14 mouse cellular contexts compared by ENCODE assay signal in genomic region chr17:34021539-34022413, GRCm38 (mm10). TPM values are rescaled to one million over a fixed set of nuclear protein-coding genes. Genes with fewer than 3 reads are reported as not detected.
A peak's percentile ranks its signal among the peaks of the same experiment; 100 is the strongest.
DNase-seq lines count a peak whose midpoint lies in the region; ATAC-seq and TF ChIP-seq lines count a peak whose summit lies in the region.
"Had no signal": no experiment of that assay in that cellular context is flagged by ENCODE, and none has a peak within 500 bp of the region (broad histone marks: within the 10 kb centered on the region; RNA-seq: fewer than 3 reads in every experiment).

No protein-coding gene starts in this region.

- no peak overlapping the region for H3K4me2 ChIP-seq in forebrain, embryonic 12.5 days
- no peak overlapping the region for H3K4me2 ChIP-seq in forebrain, embryonic 16.5 days (ENCODE audit: low read length)
- H3K4me2 ChIP-seq in midbrain, embryonic 15.5 days = no peak overlapping the region
- H3K4me2 ChIP-seq: limb, embryonic 15.5 days had no signal

- TF ChIP-seq CTCF in testis, adult 2 months (IDR thresholded peaks at IDR 0.05; ENCODE audit: control insufficient read depth, insufficient read depth, insufficient replicate concordance, low read depth, low read length) = no peak

- H3K4me3 ChIP-seq in forebrain, embryonic 12.5 days (replicated peaks) = no peak overlapping the region
- no peak overlapping the region for H3K4me3 ChIP-seq in forebrain, embryonic 16.5 days (replicated peaks; ENCODE audit: low read length)
- peak overlapping the region; percentile 99 for H3K4me3 ChIP-seq in midbrain, embryonic 10.5 days
- no peak overlapping the region for H3K4me3 ChIP-seq in midbrain, embryonic 15.5 days
- peak overlapping the region; percentile 76 for H3K4me3 ChIP-seq in testis, adult 2 months (ENCODE audit: control insufficient read depth, low read depth, low read length)
- H3K4me3 ChIP-seq: limb, embryonic 15.5 days; myocyte had no signal

- 96% methylated on average over 23 of the region's 23 CpGs for WGBS in forebrain, embryonic 12.5 days
- 97% methylated on average over 23 of the region's 23 CpGs for WGBS in forebrain, embryonic 16.5 days
- WGBS in midbrain, embryonic 10.5 days = 94% methylated on average over 23 of the region's 23 CpGs
- 96% methylated on average over 23 of the region's 23 CpGs for WGBS in midbrain, embryonic 15.5 days

- H3K27ac ChIP-seq in forebrain, embryonic 12.5 days = 0 out of 2 replicates have a peak overlapping the region, but pooled peaks have one; percentile 36
- H3K27ac ChIP-seq in forebrain, embryonic 16.5 days (ENCODE audit: low read length) = no peak overlapping the region
- H3K27ac ChIP-seq in midbrain, embryonic 10.5 days (replicated peaks) = peak overlapping the region; percentile 100
- H3K27ac ChIP-seq in midbrain, embryonic 15.5 days = no peak overlapping the region
- H3K27ac ChIP-seq in testis, adult 2 months (ENCODE audit: control insufficient read depth, insufficient read depth, low read depth, low read length) = 0 out of 2 replicates have a peak overlapping the region, but pooled peaks have one; percentile 44
- H3K27ac ChIP-seq: limb, embryonic 15.5 days had no signal

- TF ChIP-seq POLR2A in testis, adult 2 months (IDR thresholded peaks at IDR 0.05; ENCODE audit: control insufficient read depth, low read depth, low read length) = no peak

- no peaks in the 10 kb centered on the region for H3K27me3 ChIP-seq in forebrain, embryonic 12.5 days
- H3K27me3 ChIP-seq in forebrain, embryonic 16.5 days (replicated peaks; ENCODE audit: control insufficient read depth, insufficient read depth, low read length) = no peaks in the 10 kb centered on the region
- no peaks in the 10 kb centered on the region for H3K27me3 ChIP-seq in midbrain, embryonic 10.5 days (ENCODE audit: low read depth, poor library complexity, severe bottlenecking)
- no peaks in the 10 kb centered on the region for H3K27me3 ChIP-seq in midbrain, embryonic 15.5 days (replicated peaks)
- no peaks in the 10 kb centered on the region for H3K27me3 ChIP-seq in testis, adult 2 months (ENCODE audit: control insufficient read depth, insufficient read depth, low read length)
- H3K27me3 ChIP-seq: limb, embryonic 15.5 days had no signal

- H3K4me1 ChIP-seq in forebrain, embryonic 12.5 days = peaks cover 36% of the 10 kb centered on the region
- peaks cover 26% of the 10 kb centered on the region for H3K4me1 ChIP-seq in forebrain, embryonic 16.5 days (replicated peaks; ENCODE audit: control insufficient read depth, insufficient read depth, low read length)
- H3K4me1 ChIP-seq in midbrain, embryonic 10.5 days = peaks cover 38% of the 10 kb centered on the region
- H3K4me1 ChIP-seq in midbrain, embryonic 15.5 days = peaks cover 32% of the 10 kb centered on the region
- H3K4me1 ChIP-seq in testis, adult 2 months (ENCODE audit: control insufficient read depth, insufficient read depth, low read length) = peaks cover 28% of the 10 kb centered on the region

- peak; percentile 8 for DNase-seq in adrenal gland, postnatal 10 days
- no peak for DNase-seq in adrenal gland, postnatal 4 days (ENCODE audit: low spot score in 2 of 2)
- no peak for DNase-seq in midbrain, embryonic 10.5 days (ENCODE audit: low spot score)
- DNase-seq in frontal cortex, postnatal 25 days (ENCODE audit: low spot score in 2 of 2) = no peak
- DNase-seq: kidney, postnatal 14 days; lung, adult 18-20 months; right cerebral cortex, adult 18-20 months had no signal

- no peak for ATAC-seq in forebrain, embryonic 12.5 days (ENCODE audit: low FRiP score)
- no peak for ATAC-seq in forebrain, embryonic 16.5 days
- ATAC-seq in midbrain, embryonic 15.5 days (replicated peaks) = no peak
- ATAC-seq: intestine, embryonic 16.5 days had no signal

- H3K36me3 ChIP-seq in forebrain, embryonic 12.5 days (replicated peaks) = peaks cover 47% of the 10 kb centered on the region
- H3K36me3 ChIP-seq in forebrain, embryonic 16.5 days (ENCODE audit: control insufficient read depth, insufficient read depth) = peaks cover 2% of the 10 kb centered on the region
- peaks cover 68% of the 10 kb centered on the region for H3K36me3 ChIP-seq in midbrain, embryonic 10.5 days
- H3K36me3 ChIP-seq in midbrain, embryonic 15.5 days (replicated peaks) = peaks cover 6% of the 10 kb centered on the region; the same call in 1 of the 2 replicates
- H3K36me3 ChIP-seq in testis, adult 2 months (ENCODE audit: control insufficient read depth, insufficient read depth, low read length) = peaks cover 2% of the 10 kb centered on the region; the same call in 1 of the 2 replicates

- no peak overlapping the region for H3K9ac ChIP-seq in forebrain, embryonic 12.5 days
- no peak overlapping the region for H3K9ac ChIP-seq in forebrain, embryonic 16.5 days (replicated peaks; ENCODE audit: low read depth, low read length)
- H3K9ac ChIP-seq in midbrain, embryonic 15.5 days = no peak overlapping the region
- H3K9ac ChIP-seq: limb, embryonic 15.5 days had no signal

- H3K9me3 ChIP-seq in forebrain, embryonic 12.5 days = peaks cover 16% of the 10 kb centered on the region
- no peaks in the 10 kb centered on the region for H3K9me3 ChIP-seq in forebrain, embryonic 16.5 days (ENCODE audit: control insufficient read depth, low read length)
- peaks cover 48% of the 10 kb centered on the region for H3K9me3 ChIP-seq in midbrain, embryonic 10.5 days (replicated peaks)
- no peaks in the 10 kb centered on the region for H3K9me3 ChIP-seq in midbrain, embryonic 15.5 days

RNA-seq across cellular contexts. Expression of gene Ring1, which starts 2.7 kb away (rescaled TPM):
- total RNA-seq in adrenal gland, postnatal 10 days (2021) = 10 to 100 TPM; 29.8 to 36.5 TPM
- total RNA-seq in adrenal gland, postnatal 4 days (2021) = 10 to 100 TPM; 49.0 to 54.3 TPM
- polyA plus RNA-seq in forebrain, embryonic 12.5 days (2016; fragmentation: Nextera tagmentation; extraction: Ambion mirVana) = 19.1 and 23.6 TPM in 2 replicates
- 16.0 and 20.4 TPM in 2 replicates for polyA plus RNA-seq in forebrain, embryonic 16.5 days (2015; fragmentation: Nextera tagmentation; extraction: Ambion mirVana)
- polyA plus RNA-seq in midbrain, embryonic 10.5 days (2016; fragmentation: Nextera tagmentation; extraction: Ambion mirVana) = 13.8 and 15.3 TPM in 2 replicates
- polyA plus RNA-seq in midbrain, embryonic 15.5 days (2015; fragmentation: Nextera tagmentation; extraction: Ambion mirVana) = 22.8 and 26.3 TPM in 2 replicates
- polyA plus RNA-seq in testis, adult 2 months (2012; rRNA removed) = 27.8 and 31.4 TPM in 2 replicates

RNA-seq across cellular contexts. Expression of gene H2-Ke6, which starts 6.1 kb away (rescaled TPM):
- 100 to 1,000 TPM; 184 to 194 TPM for total RNA-seq in adrenal gland, postnatal 10 days (2021)
- total RNA-seq in adrenal gland, postnatal 4 days (2021) = 100 to 1,000 TPM; 135 to 144 TPM
- polyA plus RNA-seq in forebrain, embryonic 12.5 days (2016; fragmentation: Nextera tagmentation; extraction: Ambion mirVana) = 92.8 and 103 TPM in 2 replicates
- 63.9 and 65.4 TPM in 2 replicates for polyA plus RNA-seq in forebrain, embryonic 16.5 days (2015; fragmentation: Nextera tagmentation; extraction: Ambion mirVana)
- 120 and 128 TPM in 2 replicates for polyA plus RNA-seq in midbrain, embryonic 10.5 days (2016; fragmentation: Nextera tagmentation; extraction: Ambion mirVana)
- polyA plus RNA-seq in midbrain, embryonic 15.5 days (2015; fragmentation: Nextera tagmentation; extraction: Ambion mirVana) = 65.6 and 74.1 TPM in 2 replicates
- 24.5 and 25.0 TPM in 2 replicates for polyA plus RNA-seq in testis, adult 2 months (2012; rRNA removed)

RNA-seq across cellular contexts. Expression of gene Slc39a7, which starts 9.7 kb away (rescaled TPM):
- total RNA-seq in adrenal gland, postnatal 10 days (2021) = 100 to 1,000 TPM; 115 to 140 TPM
- total RNA-seq in adrenal gland, postnatal 4 days (2021) = 100 to 1,000 TPM; 145 to 156 TPM
- 160 and 166 TPM in 2 replicates for polyA plus RNA-seq in forebrain, embryonic 12.5 days (2016; fragmentation: Nextera tagmentation; extraction: Ambion mirVana)
- polyA plus RNA-seq in forebrain, embryonic 16.5 days (2015; fragmentation: Nextera tagmentation; extraction: Ambion mirVana) = 148 and 157 TPM in 2 replicates
- polyA plus RNA-seq in midbrain, embryonic 10.5 days (2016; fragmentation: Nextera tagmentation; extraction: Ambion mirVana) = 221 and 227 TPM in 2 replicates
- polyA plus RNA-seq in midbrain, embryonic 15.5 days (2015; fragmentation: Nextera tagmentation; extraction: Ambion mirVana) = 178 and 184 TPM in 2 replicates
- polyA plus RNA-seq in testis, adult 2 months (2012; rRNA removed) = 33.4 and 36.3 TPM in 2 replicates

RNA-seq across cellular contexts. Expression of gene Rxrb, which starts 9.8 kb away (rescaled TPM):
- total RNA-seq in adrenal gland, postnatal 10 days (2021) = 10 to 100 TPM; 62.3 to 76.1 TPM
- total RNA-seq in adrenal gland, postnatal 4 days (2021) = 10 to 100 TPM; 74.5 to 78.0 TPM
- 54.8 and 59.5 TPM in 2 replicates for polyA plus RNA-seq in forebrain, embryonic 12.5 days (2016; fragmentation: Nextera tagmentation; extraction: Ambion mirVana)
- polyA plus RNA-seq in forebrain, embryonic 16.5 days (2015; fragmentation: Nextera tagmentation; extraction: Ambion mirVana) = 55.6 and 60.2 TPM in 2 replicates
- 54.0 and 56.9 TPM in 2 replicates for polyA plus RNA-seq in midbrain, embryonic 10.5 days (2016; fragmentation: Nextera tagmentation; extraction: Ambion mirVana)
- 64.7 and 65.5 TPM in 2 replicates for polyA plus RNA-seq in midbrain, embryonic 15.5 days (2015; fragmentation: Nextera tagmentation; extraction: Ambion mirVana)
- polyA plus RNA-seq in testis, adult 2 months (2012; rRNA removed) = 25.5 and 28.0 TPM in 2 replicates

RNA-seq across cellular contexts. Expression of gene Col11a2, which starts 17.5 kb away (rescaled TPM):
- total RNA-seq in adrenal gland, postnatal 10 days (2021) = 10 to 100 TPM in 1 of 2 experiments, 1 to 10 TPM in 1; 4.2 to 15.0 TPM
- total RNA-seq in adrenal gland, postnatal 4 days (2021) = 1 to 10 TPM; 3.1 to 6.4 TPM
- 1.4 and 2.5 TPM in 2 replicates for polyA plus RNA-seq in forebrain, embryonic 12.5 days (2016; fragmentation: Nextera tagmentation; extraction: Ambion mirVana)
- polyA plus RNA-seq in forebrain, embryonic 16.5 days (2015; fragmentation: Nextera tagmentation; extraction: Ambion mirVana) = 2.3 and 4.0 TPM in 2 replicates
- polyA plus RNA-seq in midbrain, embryonic 10.5 days (2016; fragmentation: Nextera tagmentation; extraction: Ambion mirVana) = 0.92 and 1.1 TPM in 2 replicates
- polyA plus RNA-seq in midbrain, embryonic 15.5 days (2015; fragmentation: Nextera tagmentation; extraction: Ambion mirVana) = 3.2 and 4.8 TPM in 2 replicates
- 2.4 and 2.8 TPM in 2 replicates for polyA plus RNA-seq in testis, adult 2 months (2012; rRNA removed)

Comparison
In these comparisons a context has a peak if more than half of its experiments do, and no peak if none do; other contexts are left out.
1. H3K27ac ChIP-seq: peak in forebrain, embryonic 12.5 days (single experiment), midbrain, embryonic 10.5 days (single experiment) and testis, adult 2 months (single experiment); none in forebrain, embryonic 16.5 days (single experiment) and midbrain, embryonic 15.5 days (single experiment).
2. H3K4me3 ChIP-seq: peak in midbrain, embryonic 10.5 days (single experiment) and testis, adult 2 months (single experiment); none in forebrain, embryonic 12.5 days (single experiment), forebrain, embryonic 16.5 days (single experiment) and midbrain, embryonic 15.5 days (single experiment).